Mouse (Mus musculus) midbrain, embryonic 14.5 days (tissue): ENCODE data around the gene Mtfr1l. TPM values are rescaled to one million over a fixed set of nuclear protein-coding genes. Genes with fewer than 3 reads are reported as not detected.

ENCODE experiments used
- ATAC-seq: fragments of 200-750 bp; cut with Nextera tagmentation; 2 replicates; pipeline ENCODE4 v1.8.0; 2017; ENCODE audit warnings: moderate number of reproducible peaks, moderate library complexity; ENCODE audit not compliant: low FRiP score, low TSS enrichment
- DNase-seq: peaks from one replicate; pipeline ENCODE4 v3.0.0-alpha.2; 2015
- H3K27ac ChIP-seq: fragments of 300-500 bp; sonication (generic); replicated peaks from 2 replicates; pipeline ENCODE4 v1.5.1; 2014; ENCODE audit warnings: mild to moderate bottlenecking, low read depth, low read length, moderate library complexity
- H3K27me3 ChIP-seq: fragments of 300-500 bp; sonication (generic); 2 replicates; pipeline ENCODE4 v1.6.1; 2014; ENCODE audit warnings: low read length, control low read depth, mixed read lengths; ENCODE audit not compliant: control insufficient read depth, insufficient read depth
- H3K36me3 ChIP-seq: fragments of 300-500 bp; sonication (generic); 2 replicates; pipeline ENCODE4 v1.6.1; 2014; ENCODE audit warnings: low read length, control low read depth; ENCODE audit not compliant: control insufficient read depth, insufficient read depth
- H3K4me1 ChIP-seq: fragments of 300-500 bp; sonication (generic); 2 replicates; pipeline ENCODE4 v1.6.1; 2014; ENCODE audit warnings: mild to moderate bottlenecking, antibody characterized with exemption, low read length, control low read depth; ENCODE audit not compliant: control insufficient read depth, insufficient read depth
- H3K4me2 ChIP-seq: fragments of 300-500 bp; sonication (generic); 2 replicates; pipeline ENCODE4 v1.6.1; 2014; ENCODE audit warnings: mild to moderate bottlenecking, low read length, moderate library complexity
- H3K4me3 ChIP-seq: fragments of 300-500 bp; sonication (generic); replicated peaks from 2 replicates; pipeline ENCODE4 v1.5.1; 2014; ENCODE audit warnings: low read depth, low read length
- H3K9ac ChIP-seq: fragments of 300-500 bp; sonication (generic); replicated peaks from 2 replicates; pipeline ENCODE4 v1.6.1; 2014; ENCODE audit warnings: mild to moderate bottlenecking, low read length, moderate library complexity
- H3K9me3 ChIP-seq: fragments of 300-500 bp; sonication (generic); 2 replicates; pipeline ENCODE4 v1.6.1; 2016; ENCODE audit warnings: low read length, control low read depth, mixed read lengths; ENCODE audit not compliant: control insufficient read depth
- WGBS: fragments of 180-500 bp; shearing (Covaris S2); extraction: QIAGEN DNeasy Blood & Tissue Kit; methylation state at CpG from one replicate; pipeline ENCODE4 v1.1.7; 2014; 5-methylcytosine and 5-hydroxymethylcytosine counted together
- microRNA-seq: library from miRNA; unstranded; fragments of <30 nt; microRNA quantifications from one replicate; pipeline ENCODE4, GENCODE M21; 2016
- polyA plus RNA-seq: library from polyadenylated mRNA; unstranded; fragments of >200 nt; fragmentation: Nextera tagmentation; extraction: Ambion mirVana; gene quantifications from 2 replicates; pipeline ENCODE4 v1.2.1, GENCODE M21; 2014

Gene Mtfr1l
- polyA plus RNA-seq, 1 experiment from 2014 or later: 181 TPM

- H3K4me2 ChIP-seq: no peak overlapping the region
- no peaks in the 10 kb centered on the region for H3K27me3 ChIP-seq
- no peak overlapping the region for H3K27ac ChIP-seq
- peaks cover 1% of the 10 kb centered on the region for H3K4me1 ChIP-seq
- no peak overlapping the region for H3K9ac ChIP-seq
- DNase-seq (no peak), ATAC-seq (no peak)
- H3K36me3 ChIP-seq: no peaks in the 10 kb centered on the region
- WGBS: 70% methylated on average over 6 of the region's 6 CpGs
- H3K9me3 ChIP-seq: no peaks in the 10 kb centered on the region
- no peak overlapping the region for H3K4me3 ChIP-seq
Observed at GRCm38 (mm10) chr4:134483078-134483688, 52.0 kb downstream of the Mtfr1l start.

GRCm38 (mm10) chr4:134482442-134482841 lies 52.7 kb downstream of the Mtfr1l start:
- Histone ChIP-seq H3K4me2 (no peak overlapping the region), H3K4me3 (no peak overlapping the region), H3K4me1 (peaks cover 3% of the 10 kb centered on the region), H3K9ac (no peak overlapping the region), H3K9me3 (no peaks in the 10 kb centered on the region), H3K27ac (no peak overlapping the region), H3K27me3 (no peaks in the 10 kb centered on the region), H3K36me3 (peaks cover 1% of the 10 kb centered on the region; the same call in 1 of the 2 replicates)
- 81% methylated on average over 8 of the region's 8 CpGs for WGBS
- DNase-seq (no peak), ATAC-seq (no peak)

- DNase-seq (no peak), ATAC-seq (no peak)
- Histone ChIP-seq H3K9ac (no peak overlapping the region), H3K27me3 (no peaks in the 10 kb centered on the region), H3K4me3 (no peak overlapping the region), H3K9me3 (no peaks in the 10 kb centered on the region), H3K4me2 (no peak overlapping the region), H3K4me1 (peaks cover 3% of the 10 kb centered on the region), H3K36me3 (peaks cover 13% of the 10 kb centered on the region), H3K27ac (no peak overlapping the region)
- WGBS: 65% methylated on average over 6 of the region's 6 CpGs
Observed at GRCm38 (mm10) chr4:134481270-134481669, 53.9 kb downstream of the Mtfr1l start.

- Histone ChIP-seq H3K4me2 (no peak overlapping the region), H3K4me1 (peaks cover 3% of the 10 kb centered on the region), H3K9me3 (no peaks in the 10 kb centered on the region), H3K4me3 (no peak overlapping the region), H3K27ac (no peak overlapping the region), H3K36me3 (peaks cover 17% of the 10 kb centered on the region), H3K9ac (no peak overlapping the region), H3K27me3 (no peaks in the 10 kb centered on the region)
- ATAC-seq (no peak), DNase-seq (peak; percentile 80)
- 22% methylated on average over 6 of the region's 6 CpGs for WGBS
Observed at GRCm38 (mm10) chr4:134480864-134481263, 54.3 kb downstream of the Mtfr1l start.

- Histone ChIP-seq H3K36me3 (peaks cover 27% of the 10 kb centered on the region), H3K4me3 (no peak overlapping the region), H3K4me1 (peaks cover 4% of the 10 kb centered on the region), H3K27me3 (no peaks in the 10 kb centered on the region), H3K9ac (no peak overlapping the region), H3K27ac (no peak overlapping the region), H3K4me2 (no peak overlapping the region), H3K9me3 (no peaks in the 10 kb centered on the region)
- 86% methylated on average over 4 of the region's 4 CpGs for WGBS
- ATAC-seq: no peak
- no peak for DNase-seq
Observed at GRCm38 (mm10) chr4:134479839-134480238, 55.3 kb downstream of the Mtfr1l start.

GRCm38 (mm10) chr4:134478031-134478430 lies 57.2 kb downstream of the Mtfr1l start:
- Histone ChIP-seq H3K36me3 (peaks cover 42% of the 10 kb centered on the region), H3K4me1 (peaks cover 14% of the 10 kb centered on the region), H3K4me3 (no peak overlapping the region), H3K9me3 (no peaks in the 10 kb centered on the region), H3K27me3 (no peaks in the 10 kb centered on the region), H3K4me2 (no peak overlapping the region), H3K27ac (peak overlapping the region; percentile 57), H3K9ac (no peak overlapping the region)
- DNase-seq: peak; percentile 93
- ATAC-seq: peak; percentile 70
- 5% methylated on average over 9 of the region's 9 CpGs for WGBS

GRCm38 (mm10) chr4:134476899-134477298 lies 58.3 kb downstream of the Mtfr1l start:
- WGBS: 89% methylated on average over 8 of the region's 8 CpGs
- Histone ChIP-seq H3K4me1 (peaks cover 26% of the 10 kb centered on the region), H3K36me3 (peaks cover 54% of the 10 kb centered on the region), H3K27me3 (no peaks in the 10 kb centered on the region), H3K27ac (peak overlapping the region; percentile 57), H3K4me3 (no peak overlapping the region), H3K9me3 (no peaks in the 10 kb centered on the region), H3K4me2 (no peak overlapping the region), H3K9ac (no peak overlapping the region)
- no peak for ATAC-seq
- DNase-seq: no peak

Small RNA genes within 50 kb of the gene (microRNA-seq; reads per million reads assigned to microRNA genes)
- gene Mir6403: not detected

Other genes with a start within 250 kb of the Mtfr1l start
- 41.0 and 48.6 TPM in 2 replicates for gene Pdik1l, start 247.5 kb downstream of the Mtfr1l start, polyA plus RNA-seq
- 0.11 TPM in 1 of 2 replicates, not detected in the other for gene Trim63, start 220.3 kb downstream of the Mtfr1l start, polyA plus RNA-seq
- 0.11 TPM in 1 of 2 replicates, not detected in the other for gene Slc30a2, start 192.2 kb downstream of the Mtfr1l start, polyA plus RNA-seq
- 0.28 and 0.53 TPM in 2 replicates for gene Extl1, start 151.5 kb downstream of the Mtfr1l start, polyA plus RNA-seq
- 5.0 and 6.9 TPM in 2 replicates for gene Pafah2, start 139.1 kb downstream of the Mtfr1l start, polyA plus RNA-seq
- 6,974 and 7,359 TPM in 2 replicates for gene Stmn1, start 67.1 kb downstream of the Mtfr1l start, polyA plus RNA-seq
- 6.6 and 14.3 TPM in 2 replicates for gene Paqr7, start 38.7 kb downstream of the Mtfr1l start, polyA plus RNA-seq
- 0.78 and 1.6 TPM in 2 replicates for gene Aunip, start 24.4 kb downstream of the Mtfr1l start, polyA plus RNA-seq
- 14.2 and 15.9 TPM in 2 replicates for gene Selenon, start 16.8 kb upstream of the Mtfr1l start, polyA plus RNA-seq
- 3.9 and 4.9 TPM in 2 replicates for gene Man1c1, start 168.9 kb upstream of the Mtfr1l start, polyA plus RNA-seq
- gene Ldlrap1, start 232.6 kb upstream of the Mtfr1l start, polyA plus RNA-seq: 0.69 and 1.9 TPM in 2 replicates